Mouse (Mus musculus): ENCODE results near the gene Mfng.
A peak's percentile ranks its signal among the peaks of the same experiment; 100 is the strongest.

Mfng gene

DNA sequence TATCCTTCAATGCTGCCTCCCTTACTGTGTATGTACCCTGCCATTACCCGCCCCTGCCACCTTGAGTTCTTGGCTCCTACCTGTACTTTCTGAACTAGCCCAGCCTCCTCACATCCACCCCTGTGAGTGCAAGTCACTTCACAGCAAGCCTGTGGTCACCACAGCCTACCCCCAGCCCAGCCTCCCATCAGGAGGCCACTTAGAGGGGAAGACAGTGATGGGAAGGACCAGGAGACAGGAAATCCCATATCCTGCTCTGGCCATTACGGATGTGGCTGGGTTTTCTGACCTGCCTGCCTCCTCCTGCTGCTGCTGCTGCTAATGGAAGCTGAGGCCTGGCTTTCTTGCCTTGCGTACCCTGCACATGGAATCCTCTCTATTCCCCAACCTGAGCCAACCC is 14.8 kb upstream of the Mfng start:
- no peak for DNase-seq (ENCODE audit: low spot score in 2 of 2)

DNA sequence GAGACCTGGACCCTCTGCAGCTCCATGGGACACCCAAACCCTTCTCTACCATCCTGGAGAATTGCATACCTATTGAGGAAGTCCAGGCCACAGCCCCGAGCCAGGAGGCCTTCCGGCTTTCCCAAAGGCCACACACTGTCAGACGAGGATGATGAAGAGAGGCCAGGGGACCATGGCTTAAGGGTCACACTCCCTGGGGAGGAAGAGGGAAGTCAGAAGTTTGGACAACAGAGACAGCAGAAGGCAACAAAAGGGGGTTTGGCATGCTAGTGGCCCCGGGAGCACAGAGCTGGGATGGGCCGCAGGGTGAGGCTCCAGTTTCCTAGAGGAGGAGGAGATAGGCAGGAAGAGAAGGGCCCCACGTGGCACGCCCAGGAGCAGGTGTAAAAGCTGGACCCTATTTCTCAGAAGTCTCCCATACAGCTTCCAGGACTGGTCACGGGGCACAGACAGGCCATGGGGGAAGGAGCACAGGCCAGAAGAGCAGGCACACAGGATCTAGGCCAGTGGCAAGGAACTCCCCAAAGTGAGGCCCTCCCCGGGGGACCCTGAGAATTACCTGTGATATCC is 14.1 kb upstream of the Mfng start:
- DNase-seq (ENCODE audit: low spot score in 2 of 2), result no peak

DNA sequence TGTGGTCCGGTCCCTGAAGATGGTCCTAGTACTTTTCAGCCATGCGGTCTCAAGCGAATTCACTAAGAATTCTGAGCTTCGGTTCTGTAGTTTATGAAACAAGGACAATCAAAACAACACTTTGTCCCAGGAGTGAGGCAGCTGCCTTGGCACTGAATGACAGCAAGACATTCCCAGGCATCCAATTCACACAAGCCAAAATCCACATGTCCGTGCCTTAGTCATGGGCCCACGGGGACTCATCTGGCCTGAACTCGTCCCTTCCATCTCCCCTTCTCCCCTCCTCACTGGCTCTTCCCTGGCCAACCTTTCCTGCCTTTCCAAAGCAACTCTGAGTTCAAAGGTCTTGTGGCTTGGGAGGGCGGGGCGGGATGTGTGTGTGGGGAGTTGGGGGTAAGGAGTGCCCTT is 13.1 kb upstream of the Mfng start:
- no peak for DNase-seq (ENCODE audit: low spot score in 2 of 2)

DNA sequence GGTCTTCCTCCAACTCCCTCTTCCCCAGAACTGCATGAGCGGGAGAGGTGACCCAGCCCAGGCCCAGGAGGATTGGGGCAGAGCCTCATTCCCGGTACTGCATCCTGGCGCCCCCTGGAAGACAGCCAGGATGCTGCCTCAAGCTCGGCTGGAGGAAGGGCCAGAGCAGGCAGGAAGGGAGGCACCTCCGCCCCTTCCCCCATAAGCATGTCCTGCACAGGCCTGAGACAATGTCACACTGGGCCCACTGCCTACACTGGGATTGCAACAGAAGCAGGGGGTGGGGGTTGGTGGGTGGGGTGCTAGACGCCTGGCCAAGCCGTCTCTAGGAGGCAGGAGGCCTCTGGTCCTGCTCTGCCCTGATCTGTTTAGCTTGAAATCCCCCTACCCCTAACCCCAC is 12.7 kb upstream of the Mfng start:
- no peak for DNase-seq (ENCODE audit: low spot score in 2 of 2)

DNA sequence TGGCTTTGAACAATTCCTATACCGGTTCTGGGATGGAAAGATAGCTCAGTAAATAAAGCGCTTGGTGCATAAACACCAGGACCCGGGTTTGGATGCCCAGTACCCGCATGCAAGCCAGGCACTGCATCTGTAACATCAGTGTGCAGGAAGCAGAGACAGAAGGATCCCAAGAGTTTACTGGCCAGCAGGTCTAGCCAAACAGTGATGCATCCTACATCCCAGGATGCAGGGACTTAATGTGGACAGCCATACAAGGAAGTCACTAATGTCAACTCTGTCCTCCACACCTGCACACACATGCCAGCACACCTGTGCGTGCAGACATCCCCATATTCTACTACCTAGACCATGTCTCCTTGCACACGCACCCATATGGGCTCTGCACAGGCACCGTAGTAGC is 12.0 kb upstream of the Mfng start:
- no peak for DNase-seq (ENCODE audit: low spot score in 2 of 2)

DNA sequence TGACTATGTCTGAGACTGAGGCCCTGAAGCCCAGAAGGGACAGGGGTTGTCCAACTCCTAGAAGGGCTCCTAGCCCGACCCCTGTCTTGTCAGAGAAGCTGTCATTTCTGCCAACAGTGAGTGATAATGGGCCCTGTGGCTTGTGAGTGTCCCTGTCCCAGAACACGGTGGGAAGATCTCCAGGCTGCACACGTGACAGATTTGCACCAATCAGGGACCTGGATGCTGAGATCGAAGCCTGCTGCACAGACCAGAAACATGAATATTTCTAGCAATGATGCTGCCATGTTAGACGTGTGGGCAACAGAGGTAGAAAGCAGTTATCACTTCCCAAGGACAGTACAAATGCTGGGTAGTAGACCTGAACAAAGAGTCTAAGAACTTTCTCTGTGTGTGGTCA is 11.2 kb upstream of the Mfng start:
- DNase-seq (ENCODE audit: low spot score in 2 of 2), result no peak

DNA sequence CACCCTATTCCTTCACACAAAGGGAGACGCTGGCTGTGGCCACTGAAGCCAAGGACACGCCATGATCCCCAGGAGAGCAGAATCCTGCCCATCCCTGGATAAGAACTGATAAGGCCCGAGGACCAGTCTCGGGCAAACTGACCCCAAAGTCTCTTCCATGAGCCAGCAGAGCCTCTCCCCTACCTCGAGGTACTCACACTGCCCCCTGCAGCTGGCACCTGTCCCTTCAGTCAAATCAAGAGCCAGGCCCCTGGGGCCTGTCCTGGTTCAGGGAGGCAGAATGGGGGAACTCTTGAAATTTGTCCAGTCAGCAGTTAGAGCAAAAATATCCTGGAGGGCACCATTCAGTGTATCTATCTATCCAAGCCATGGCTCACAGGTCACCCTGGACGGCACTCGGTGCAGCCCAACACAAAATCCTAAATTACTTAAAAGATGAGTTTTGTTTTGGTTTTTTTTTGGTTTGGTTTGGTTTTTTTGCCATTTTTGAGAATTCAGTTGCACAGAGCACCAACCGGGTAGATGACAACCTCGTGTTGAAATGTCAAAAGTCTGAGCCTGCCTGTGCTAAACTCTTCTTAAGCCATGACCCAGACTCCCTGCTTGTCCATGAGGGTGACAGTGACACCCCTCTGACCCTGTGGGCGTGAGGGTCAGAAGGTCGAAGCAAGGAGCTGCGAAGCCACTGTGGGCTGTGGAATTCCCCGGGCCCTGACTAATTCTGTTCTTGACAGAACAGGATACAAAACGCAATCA is 9.3 kb upstream of the Mfng start:
- no peak for DNase-seq (ENCODE audit: low spot score in 2 of 2)

DNA sequence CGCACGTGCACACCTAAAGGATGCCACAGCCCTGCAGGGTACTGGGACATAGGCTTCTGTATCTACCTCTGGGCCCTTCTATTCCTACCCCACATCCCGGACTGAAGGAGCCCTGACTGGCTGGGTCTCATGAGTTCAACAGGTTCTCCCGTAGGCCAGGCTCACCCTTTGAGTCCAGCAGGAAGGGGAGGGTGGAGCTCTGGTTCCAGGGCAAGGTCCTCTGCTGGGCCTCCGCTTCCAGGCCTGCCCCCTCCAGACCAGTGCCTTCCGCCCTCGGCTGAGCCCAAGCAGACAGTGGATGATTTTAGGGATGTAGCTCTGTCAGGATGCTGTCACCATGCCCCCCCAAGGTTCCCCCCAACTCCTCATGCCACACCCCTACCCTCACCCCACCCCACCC is 7.6 kb upstream of the Mfng start:
- DNase-seq (ENCODE audit: low spot score in 2 of 2), result no peak

DNA sequence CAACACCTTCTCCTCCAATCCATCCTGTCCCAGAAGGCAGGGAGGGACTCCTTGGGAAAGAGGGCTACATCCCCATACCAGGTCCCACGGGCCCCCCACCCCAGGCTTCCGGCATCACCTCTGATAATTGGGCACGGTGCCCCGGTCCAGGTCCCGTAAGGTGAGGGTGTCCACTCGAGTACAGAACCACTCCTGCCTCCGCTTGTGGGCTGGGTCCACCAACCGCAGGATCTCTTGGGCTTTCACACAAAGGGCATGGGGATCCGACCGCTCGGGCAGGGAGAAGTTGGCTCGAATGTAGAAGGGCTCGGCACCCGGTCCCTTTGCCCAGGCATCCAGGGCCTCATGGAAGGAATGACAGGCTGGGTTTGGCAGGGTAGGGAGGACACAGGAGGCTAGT is 7.1 kb upstream of the Mfng start:
- DNase-seq (ENCODE audit: low spot score in 2 of 2), result no peak

DNA sequence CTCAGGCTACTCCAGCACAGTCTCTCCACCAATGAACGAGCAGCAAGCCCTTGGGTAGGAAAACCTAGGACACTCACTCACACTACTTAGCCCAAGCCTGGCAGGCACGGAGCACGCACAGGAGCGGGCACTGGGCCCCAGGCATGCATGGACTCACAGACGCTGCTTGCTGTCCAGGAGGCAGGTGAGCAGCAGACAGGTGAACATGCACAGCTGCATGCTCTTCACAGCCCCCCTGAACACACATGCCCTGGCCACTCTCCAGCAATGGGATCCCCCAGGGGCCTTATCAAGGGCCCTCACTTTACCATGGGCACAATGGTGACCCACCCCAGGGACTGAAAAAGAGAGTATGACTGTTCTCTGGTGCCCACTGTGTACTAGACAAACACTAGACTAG is 6.4 kb upstream of the Mfng start:
- no peak for DNase-seq (ENCODE audit: low spot score in 2 of 2)

DNA sequence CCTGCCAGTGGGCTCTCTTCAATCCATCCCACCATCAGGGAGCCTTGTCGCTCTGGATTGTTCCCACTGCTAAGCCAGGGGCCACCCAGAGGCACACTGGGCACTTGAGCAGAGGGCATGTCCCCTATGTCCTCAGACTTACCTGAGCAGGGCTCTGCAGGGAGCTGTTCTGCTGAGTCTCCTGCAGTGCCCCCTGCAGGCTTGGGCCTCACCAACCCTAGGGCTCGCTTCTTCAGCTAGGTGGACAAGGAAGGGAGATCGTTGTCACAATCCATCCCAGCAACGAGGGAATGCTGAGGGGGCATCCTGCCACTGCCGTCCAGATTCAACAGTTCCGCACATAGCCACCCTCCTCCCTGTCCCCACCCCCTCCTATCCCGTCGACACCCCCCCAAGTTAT is 6.0 kb upstream of the Mfng start:
- DNase-seq (ENCODE audit: low spot score in 2 of 2), result no peak

DNA sequence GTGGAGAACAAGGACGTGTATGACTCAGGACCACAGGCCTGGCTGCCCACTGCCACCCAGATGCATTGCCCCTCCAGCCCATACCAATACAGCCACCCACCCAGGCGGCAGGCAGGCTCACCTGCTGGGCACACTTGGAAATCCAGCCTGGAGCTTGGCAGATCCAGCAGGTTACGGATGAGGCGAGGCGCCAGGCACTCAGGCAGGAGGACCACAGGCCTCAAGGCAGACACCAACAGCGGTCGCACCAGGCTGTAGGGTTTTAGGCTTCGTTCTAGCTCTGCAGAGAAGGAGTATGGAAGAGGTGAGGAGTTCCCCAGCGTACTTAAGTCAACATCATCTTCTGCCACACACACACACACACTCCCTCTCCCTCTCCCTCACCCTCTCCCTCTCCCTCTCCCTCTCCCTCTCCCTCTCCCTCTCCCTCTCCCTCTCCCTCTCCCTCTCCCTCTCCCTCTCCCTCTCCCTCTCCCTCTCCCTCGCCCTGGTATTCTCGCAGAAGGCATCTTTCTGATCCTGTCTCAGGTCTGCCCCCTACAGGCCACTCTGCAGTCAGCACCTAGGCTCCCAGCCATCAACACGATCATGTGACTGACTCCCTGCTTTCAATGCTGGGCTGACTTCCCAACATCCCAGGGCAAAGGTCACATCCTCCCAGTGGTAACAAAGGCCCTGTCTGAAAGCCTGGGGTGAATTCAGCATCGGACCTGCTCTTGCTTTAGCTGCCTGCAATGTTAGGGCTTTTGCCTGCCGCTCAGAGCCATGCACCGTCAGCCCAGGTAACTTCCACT is 5.0 kb upstream of the Mfng start:
- DNase-seq (ENCODE audit: low spot score in 2 of 2), result peak; percentile 56 to 84

DNA sequence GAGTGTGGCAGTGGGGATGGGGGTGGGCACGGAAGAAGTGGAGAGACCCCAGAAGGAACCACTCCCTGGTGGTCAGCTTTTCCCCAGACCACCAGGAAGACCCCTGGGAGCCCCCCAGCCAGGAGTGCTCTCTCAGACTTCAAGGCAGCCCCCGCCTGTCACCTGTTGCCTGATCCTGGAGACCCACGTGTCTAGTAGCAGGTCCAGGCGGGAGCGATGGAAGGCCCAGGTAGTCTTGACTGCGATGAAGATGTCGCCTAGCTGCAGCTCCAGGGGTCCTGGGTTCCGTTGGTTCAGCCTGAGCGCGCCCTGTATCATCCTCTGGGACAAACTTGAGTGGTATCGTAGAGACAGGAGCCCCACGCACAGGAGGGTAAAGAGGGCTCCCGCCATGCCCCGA is 419 bp downstream of the Mfng start:
- peak in 1 of 2 experiments; percentile 32 for DNase-seq (ENCODE audit: low spot score in 2 of 2)

DNA sequence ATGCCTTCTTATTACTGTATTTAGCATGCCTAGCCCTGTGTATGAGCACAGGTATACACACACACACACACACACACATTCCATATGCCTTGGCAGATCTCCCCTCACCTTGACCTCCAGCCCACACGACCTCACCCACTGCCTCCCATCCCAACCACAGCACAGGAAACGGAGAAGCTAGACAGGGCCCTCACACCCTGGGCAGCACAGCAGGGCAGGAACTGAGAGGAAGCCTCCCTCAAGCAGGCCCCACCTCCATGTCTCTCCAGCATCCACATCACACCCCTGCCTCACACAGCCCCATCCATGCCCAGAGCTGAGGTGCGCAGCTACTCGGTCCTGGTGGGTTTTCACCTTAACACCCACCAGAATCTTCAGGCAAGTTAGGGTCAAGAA is 909 bp downstream of the Mfng start:
- DNase-seq (ENCODE audit: low spot score in 2 of 2), result peak; percentile 58 to 61

DNA sequence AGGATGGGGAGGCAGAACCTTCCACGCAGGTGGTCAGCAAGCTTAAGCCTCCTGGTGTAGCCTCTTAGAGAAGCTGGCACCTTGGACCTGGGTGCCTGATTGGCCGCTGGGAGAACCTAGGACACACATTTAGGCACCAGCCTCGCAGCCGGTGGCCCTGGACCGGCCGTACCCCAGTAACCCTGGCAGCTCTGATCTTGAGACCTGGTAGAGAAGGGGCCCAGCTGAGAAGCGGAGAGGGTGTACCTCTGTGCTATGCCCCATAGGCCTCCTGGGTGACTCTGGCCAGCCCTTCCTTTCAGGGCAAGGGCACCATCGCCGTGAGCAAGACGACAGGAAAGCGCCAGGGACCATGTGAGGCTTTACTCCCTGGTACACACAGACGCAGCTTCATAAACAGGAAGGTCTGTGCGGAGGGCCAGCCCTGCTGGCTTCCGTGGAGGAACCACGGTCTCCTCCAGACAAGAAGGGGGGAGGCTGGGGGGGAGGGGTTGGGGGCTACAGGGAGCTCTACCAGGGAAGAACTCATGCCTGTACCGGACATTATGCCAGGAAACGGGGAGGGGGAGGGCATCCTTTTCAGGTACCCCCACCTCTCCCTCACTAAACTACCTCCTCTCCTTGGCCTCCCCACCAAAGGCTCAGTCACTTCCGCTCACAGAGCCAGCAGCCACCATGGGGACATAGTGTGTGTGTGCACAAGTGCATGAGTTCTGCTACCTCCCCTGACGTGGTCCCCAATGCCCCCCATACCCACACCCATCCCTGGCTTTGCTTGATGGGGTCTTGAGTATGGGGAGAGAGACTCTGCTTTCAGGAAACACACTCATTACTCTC is 1.5 kb downstream of the Mfng start:
- peak; percentile 67 to 68 for DNase-seq (ENCODE audit: low spot score in 2 of 2)

DNA sequence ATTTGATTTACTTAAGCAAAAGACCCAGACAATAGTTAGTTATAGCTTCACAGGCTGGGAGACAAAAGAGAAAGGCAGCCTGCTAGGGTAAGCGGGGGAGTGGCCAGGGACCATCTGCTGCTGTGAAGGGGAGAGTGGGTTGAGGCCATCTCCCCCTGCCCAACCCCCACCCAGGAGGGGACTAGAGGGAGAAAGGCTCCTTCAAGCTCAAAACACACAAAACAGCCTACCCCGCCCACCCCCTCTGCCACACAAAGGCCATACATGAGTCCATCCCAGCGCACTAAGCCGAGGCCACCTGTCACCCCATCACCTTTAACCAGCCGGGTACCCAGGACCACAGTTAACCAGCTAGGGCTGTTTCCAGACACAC is 2.3 kb downstream of the Mfng start:
- DNase-seq (ENCODE audit: low spot score in 2 of 2), result peak; percentile 33 to 46

DNA sequence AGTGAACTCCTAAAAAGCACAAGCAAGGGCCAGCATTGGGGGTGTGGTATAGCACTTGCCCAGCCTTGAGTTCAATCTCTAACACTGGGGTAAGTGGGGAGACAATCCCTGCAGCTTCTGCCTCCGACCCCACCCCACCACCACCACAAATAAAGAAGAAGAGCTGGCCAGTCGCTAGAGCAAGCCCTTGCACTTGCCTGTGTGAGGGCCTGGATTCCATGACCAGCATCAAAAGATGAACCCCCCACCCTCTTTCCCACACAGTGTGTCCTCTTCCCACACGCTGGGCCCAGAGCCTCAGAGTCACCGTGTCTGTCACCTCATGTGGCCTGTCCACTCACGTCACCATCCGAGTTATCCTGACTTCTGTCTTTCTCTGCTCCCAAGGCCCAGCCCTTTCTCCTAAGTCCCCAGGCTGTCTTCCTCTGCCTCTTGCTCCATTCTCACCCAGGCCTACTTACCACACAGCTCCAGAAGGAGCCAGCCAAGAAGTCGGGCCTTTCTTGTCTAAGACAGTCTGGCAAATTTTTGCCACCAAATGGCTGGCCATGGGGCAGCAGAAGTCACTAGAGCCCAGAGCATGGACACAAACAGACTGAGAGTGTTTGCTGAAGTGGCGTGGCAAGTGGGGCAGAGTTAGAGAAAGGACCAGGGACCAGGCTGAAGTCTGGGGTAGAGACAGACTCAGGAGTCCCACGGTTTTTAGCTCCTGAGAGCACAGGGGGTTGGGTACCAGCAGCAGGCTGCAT is 2.9 kb downstream of the Mfng start:
- DNase-seq (ENCODE audit: low spot score in 2 of 2), result no peak

DNA sequence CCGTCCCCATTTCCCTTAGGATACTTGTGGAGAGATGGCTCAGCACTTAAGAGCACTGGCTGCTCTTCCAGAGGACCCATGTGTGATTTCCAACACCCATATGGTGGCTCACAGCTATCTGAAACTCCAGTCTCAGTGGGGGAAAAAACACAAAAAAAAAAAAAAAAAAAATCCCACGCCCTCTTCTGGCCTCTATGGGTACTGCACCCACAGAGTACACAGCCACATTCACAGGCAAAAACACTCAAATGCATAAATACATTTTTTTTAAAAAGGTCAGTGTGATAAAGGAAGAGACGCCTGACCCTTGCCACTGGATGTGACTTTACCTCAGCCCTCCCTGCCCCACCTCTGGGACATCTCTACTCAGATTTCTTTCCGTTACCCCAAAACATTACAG is 4.2 kb downstream of the Mfng start:
- DNase-seq (ENCODE audit: low spot score in 2 of 2), result no peak

DNA sequence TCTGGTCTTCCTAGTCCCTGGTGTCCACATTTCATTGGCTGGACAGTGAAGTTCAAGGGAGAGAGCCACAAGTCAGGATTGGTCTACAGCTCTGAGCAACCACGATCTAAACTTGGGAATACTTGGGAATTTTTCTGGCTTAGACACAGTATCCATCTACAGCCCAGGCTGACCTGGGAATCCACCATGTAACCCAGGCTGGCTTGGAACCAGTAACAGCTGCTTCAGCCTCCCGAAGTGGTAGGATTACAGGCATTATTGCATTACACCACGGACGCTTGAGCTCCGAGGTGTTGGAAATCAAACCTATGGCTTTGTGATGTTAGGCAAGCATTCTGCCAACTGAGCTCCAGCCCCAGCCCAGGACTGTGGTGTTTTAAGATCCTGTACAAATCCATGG is 9.6 kb downstream of the Mfng start:
- DNase-seq (ENCODE audit: low spot score in 2 of 2), result no peak

DNA sequence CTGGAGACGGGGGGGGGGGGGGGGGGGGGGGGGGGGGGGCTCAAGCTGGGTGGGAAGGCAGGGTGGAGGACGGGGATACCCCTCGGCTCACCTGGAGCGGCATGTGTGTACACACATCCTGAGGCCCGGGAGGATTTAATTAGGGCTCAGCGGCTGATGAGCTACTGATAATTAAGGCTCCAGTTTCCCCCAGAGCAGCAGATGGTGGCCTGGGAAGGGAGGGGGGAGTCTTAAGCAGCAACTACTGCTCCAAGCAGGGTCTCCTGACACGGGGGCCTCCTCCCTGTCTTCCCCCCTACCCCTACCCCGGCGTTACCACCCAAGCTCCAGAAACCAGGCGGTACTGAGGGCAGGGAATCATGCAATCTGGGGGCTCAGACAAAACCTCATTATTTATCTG is 10.1 kb downstream of the Mfng start:
- no peak for DNase-seq (ENCODE audit: low spot score in 2 of 2)

DNA sequence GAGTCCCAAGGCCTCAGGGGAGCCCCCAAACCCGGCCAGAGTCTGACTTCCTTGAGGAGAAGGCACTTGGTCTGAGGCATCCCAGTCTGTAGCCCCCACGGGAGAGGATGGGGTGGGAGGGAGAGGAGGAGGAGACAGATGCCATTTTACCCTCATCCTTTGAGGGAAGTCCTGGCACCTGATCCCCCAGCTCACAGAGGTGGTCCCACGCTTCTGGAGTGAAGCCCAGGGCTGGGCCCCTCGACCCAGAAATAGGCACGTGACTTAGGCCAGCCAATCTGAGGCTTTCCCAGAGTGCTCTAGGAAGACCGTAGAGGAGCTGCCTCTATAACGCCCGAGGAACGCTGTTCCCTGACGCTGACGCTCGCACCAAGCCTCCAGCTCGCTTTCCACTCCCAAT is 12.2 kb downstream of the Mfng start:
- DNase-seq (ENCODE audit: low spot score in 2 of 2), result no peak

DNA sequence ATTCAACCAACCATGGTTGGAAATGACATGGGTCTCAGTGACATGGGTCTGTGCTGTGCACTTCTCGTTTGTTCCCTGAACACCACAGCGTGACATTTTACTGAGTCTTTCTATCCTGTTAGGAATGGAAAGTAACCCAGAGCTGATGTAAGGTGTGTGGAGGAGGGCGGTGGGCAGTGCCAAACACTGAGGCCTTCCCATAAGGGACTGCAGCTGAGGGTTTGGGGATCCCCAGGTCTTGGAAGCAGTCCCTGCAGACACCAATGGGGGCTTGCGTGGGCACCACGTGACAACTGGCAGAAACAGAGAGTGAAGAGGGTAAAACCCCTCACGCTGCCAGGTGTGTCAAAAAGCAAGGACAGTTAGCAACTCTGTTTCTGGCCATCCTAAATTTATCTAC is 15.1 kb downstream of the Mfng start:
- no peak for DNase-seq (ENCODE audit: low spot score in 2 of 2)
